Mouse (Mus musculus) liver, embryonic 14.5 days (tissue): ENCODE measurements around the gene Elac2.

Experiments used
- CTCF ChIP-seq: IDR thresholded peaks from 2 replicates; pipeline ENCODE4 v1.5.1; 2016; ENCODE audit warnings: antibody characterized with exemption, low read depth, control low read depth
- EP300 ChIP-seq: IDR thresholded peaks from 2 replicates; pipeline ENCODE4 v1.6.1; 2016; ENCODE audit warnings: antibody characterized with exemption, low read depth

DNA sequence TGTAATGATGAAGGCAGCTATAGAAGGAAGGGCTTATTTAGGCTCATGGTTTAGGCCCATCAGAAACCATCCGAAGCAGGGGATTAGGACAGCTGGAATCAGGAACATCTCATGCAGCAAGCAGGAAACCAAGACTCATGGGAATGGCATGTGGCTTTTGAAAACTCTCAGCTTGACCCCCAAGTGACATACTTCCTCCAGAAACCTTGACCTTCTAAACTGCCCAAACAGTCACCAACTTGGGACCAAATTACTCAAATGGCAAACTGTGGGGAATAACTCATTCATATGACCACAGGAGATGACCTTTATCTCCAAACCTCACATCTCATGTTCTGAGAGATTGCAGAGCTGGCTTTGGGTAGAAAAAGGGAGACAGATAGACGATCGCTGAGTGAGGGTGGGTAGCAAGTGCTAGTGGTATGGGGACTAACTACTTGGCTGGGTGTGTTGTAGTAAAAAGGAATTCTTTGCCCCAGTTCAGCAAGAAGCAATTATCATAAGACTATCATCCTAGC, 7.3 kb upstream of the Elac2 start:
- TF ChIP-seq CTCF (no peak), EP300 (no peak)
